Mouse (Mus musculus) lung, postnatal 0 days (tissue): Measurements from ENCODE around the gene Prdm5.

Source experiments
- CTCF ChIP-seq: IDR thresholded peaks from 2 replicates; pipeline ENCODE4 v1.5.1; 2016; ENCODE audit warnings: antibody characterized with exemption, mild to moderate bottlenecking
- EP300 ChIP-seq: IDR thresholded peaks from 2 replicates; pipeline ENCODE4 v1.6.1; 2016; ENCODE audit warnings: antibody characterized with exemption, mild to moderate bottlenecking, control low read depth

DNA sequence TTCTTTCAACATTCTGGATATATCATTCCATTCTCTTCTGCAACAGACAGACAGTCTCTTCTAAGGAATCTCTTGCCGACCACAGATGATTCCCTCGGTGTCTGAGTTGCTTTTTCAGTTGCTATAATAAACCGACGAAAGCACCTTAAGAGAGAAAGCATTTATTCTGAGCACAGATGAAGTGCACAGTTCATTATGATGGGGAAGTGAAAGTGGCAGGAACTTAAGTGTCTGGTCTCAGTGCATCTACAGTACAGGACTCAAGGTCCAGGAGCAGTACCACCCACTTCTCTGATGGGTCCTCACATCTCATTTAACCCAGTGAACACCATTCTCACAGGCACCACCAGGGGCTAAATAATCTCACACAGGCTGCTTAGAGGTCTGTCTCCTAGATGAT lies 5.2 kb upstream of the Prdm5 start:
- TF ChIP-seq CTCF = no peak
- TF ChIP-seq EP300 = no peak
